Mouse (Mus musculus) heart, adult 2 months (tissue): ENCODE data around the gene Ubiad1.

Source experiments
- CTCF ChIP-seq: fragments of 200-600 bp; IDR thresholded peaks from 2 replicates; pipeline ENCODE4 v1.8.1; 2022; ENCODE audit warnings: antibody characterized with exemption, mild to moderate bottlenecking, moderate library complexity
- EP300 ChIP-seq: fragments of 200-500 bp; IDR thresholded peaks from 2 replicates; pipeline ENCODE4 v1.6.1; 2011; ENCODE audit warnings: low read depth, low read length, control low read depth; ENCODE audit not compliant: insufficient read depth

DNA sequence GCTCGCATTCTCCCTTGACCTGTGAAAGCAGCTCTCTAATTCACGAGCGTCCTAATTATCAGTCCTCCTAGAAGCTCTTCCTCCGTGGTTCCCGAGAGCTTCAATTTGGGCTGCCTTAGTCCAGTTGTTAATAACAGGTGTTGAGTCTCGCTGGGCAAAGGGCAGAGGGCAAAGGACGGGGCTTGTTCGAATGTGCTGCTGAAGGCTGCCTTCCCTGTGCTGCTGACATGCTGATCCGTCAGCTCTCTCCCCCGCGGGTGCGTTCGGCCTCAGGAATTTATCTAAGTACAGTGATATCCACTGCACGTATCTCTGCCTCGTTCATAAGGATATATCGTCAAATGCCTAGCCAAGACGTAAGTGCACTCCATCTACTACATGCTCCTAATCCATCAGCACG, 11.2 kb downstream of the Ubiad1 start:
- TF ChIP-seq EP300: no peak
- TF ChIP-seq CTCF: no peak
